Mouse (Mus musculus) testis, adult 2 months (tissue): ENCODE measurements around the gene Ffar3. TPM values are rescaled to one million over a fixed set of nuclear protein-coding genes. Genes with fewer than 3 reads are reported as not detected.

Source experiments
- H3K27ac ChIP-seq: fragments of 200-500 bp; 2 replicates; pipeline ENCODE4 v1.5.1; 2012; ENCODE audit warnings: low read depth, low read length; ENCODE audit not compliant: control insufficient read depth, insufficient read depth
- H3K27me3 ChIP-seq: fragments of 200-500 bp; 2 replicates; pipeline ENCODE4 v1.6.1; 2012; ENCODE audit warnings: mild to moderate bottlenecking, low read length, moderate library complexity; ENCODE audit not compliant: control insufficient read depth, insufficient read depth
- H3K36me3 ChIP-seq: fragments of 200-500 bp; 2 replicates; pipeline ENCODE4 v1.6.1; 2012; ENCODE audit warnings: mild to moderate bottlenecking, low read length; ENCODE audit not compliant: control insufficient read depth, insufficient read depth
- H3K4me1 ChIP-seq: fragments of 200-500 bp; 2 replicates; pipeline ENCODE4 v1.6.1; 2012; ENCODE audit warnings: low read length; ENCODE audit not compliant: control insufficient read depth, insufficient read depth
- H3K4me3 ChIP-seq: fragments of 200-500 bp; 2 replicates; pipeline ENCODE4 v1.5.1; 2012; ENCODE audit warnings: low read depth, mild to moderate bottlenecking, low read length, moderate library complexity, mixed read lengths; ENCODE audit not compliant: control insufficient read depth
- CTCF ChIP-seq: fragments of 200-500 bp; IDR thresholded peaks from 2 replicates; pipeline ENCODE4 v1.5.1; 2012; ENCODE audit warnings: low read depth, mild to moderate bottlenecking, inconsistent platforms, low read length, moderate library complexity; ENCODE audit not compliant: control insufficient read depth, insufficient read depth, insufficient replicate concordance
- POLR2A ChIP-seq: fragments of 200-500 bp; IDR thresholded peaks from 2 replicates; pipeline ENCODE4 v1.6.1; 2012; ENCODE audit warnings: low read depth, mild to moderate bottlenecking, inconsistent platforms, low read length, moderate library complexity; ENCODE audit not compliant: control insufficient read depth
- polyA plus RNA-seq: library from polyadenylated mRNA; depleted of rRNA; stranded (reverse); fragments of >200 nt; gene quantifications from 2 replicates; pipeline ENCODE4 v1.2.3, GENCODE M21; 2012

Gene Ffar3
- polyA plus RNA-seq, 1 experiment = not detected

DNA sequence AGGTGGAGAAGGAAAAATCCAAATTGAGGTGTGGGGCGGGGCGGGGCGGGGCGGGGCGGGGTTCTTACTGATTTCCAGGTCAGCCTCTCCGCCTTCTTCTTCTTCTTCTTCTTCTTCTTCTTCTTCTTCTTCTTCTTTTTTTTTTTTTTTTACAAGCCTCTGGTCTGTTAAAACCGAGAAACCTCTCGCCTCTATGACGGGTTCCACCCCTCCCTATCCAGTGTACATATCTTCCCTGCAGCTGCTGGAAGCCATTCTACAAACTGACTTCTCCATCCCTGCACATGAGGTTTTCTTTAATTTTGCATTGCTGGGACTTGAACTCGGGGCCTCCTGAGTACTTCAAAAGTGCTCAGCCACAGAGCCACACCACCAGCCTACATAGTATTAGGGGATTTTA is 29.3 kb downstream of the Ffar3 start:
- no peaks in the 10 kb centered on the region for H3K36me3 ChIP-seq
- H3K27ac ChIP-seq = no peak overlapping the region
- H3K27me3 ChIP-seq = no peaks in the 10 kb centered on the region
- H3K4me1 ChIP-seq = no peaks in the 10 kb centered on the region
- no peak overlapping the region for H3K4me3 ChIP-seq
- TF ChIP-seq POLR2A (no peak), CTCF (no peak)

DNA sequence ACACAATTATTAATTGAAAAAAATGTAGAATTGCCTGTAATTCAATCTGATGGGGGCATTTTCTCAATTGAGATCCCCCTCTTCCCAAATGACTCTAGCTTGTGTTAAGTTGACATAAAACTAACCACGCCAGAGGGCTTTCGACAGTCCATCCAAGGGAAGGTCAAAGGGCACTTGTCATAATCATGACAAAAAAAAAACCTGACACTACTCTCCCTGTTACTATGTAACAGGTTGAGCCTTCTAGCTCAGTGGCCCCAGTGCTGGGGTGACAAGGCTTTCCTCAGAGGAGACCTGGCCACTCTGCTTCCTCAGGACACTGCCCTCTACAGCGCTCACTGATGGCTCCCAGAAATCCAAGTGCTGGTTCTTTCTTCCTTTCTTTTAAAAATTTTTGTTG is 31.7 kb downstream of the Ffar3 start:
- H3K36me3 ChIP-seq = no peaks in the 10 kb centered on the region
- peaks cover 9% of the 10 kb centered on the region for H3K4me1 ChIP-seq
- H3K27ac ChIP-seq = no peak overlapping the region
- no peak overlapping the region for H3K4me3 ChIP-seq
- TF ChIP-seq POLR2A (no peak), CTCF (no peak)
- H3K27me3 ChIP-seq = no peaks in the 10 kb centered on the region

DNA sequence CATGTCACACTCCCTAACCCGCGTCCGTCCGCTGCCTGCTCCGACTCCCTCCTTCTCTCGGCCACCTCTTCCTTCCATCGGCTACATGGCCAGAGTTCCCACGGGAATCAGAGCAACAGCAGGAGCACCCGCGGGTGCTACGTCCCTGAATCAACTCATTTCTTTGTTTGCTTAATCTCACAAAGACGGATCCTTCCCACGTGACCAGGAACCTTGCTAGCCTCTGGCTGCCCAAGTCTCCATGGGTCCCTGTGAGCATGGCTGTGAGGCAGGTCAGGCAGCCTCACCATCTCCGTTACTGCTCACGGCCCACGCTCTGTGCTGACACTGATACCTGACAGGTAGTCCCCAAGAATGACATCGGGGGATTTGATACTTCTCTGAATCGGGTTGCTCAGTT is 32.3 kb downstream of the Ffar3 start, which contains the start of gene Ffar2:
Gene Ffar2 (minus strand): TSS at position 101 of the 400 bp plus-strand sequence.
- Histone ChIP-seq H3K27me3 (no peaks in the 10 kb centered on the region), H3K36me3 (no peaks in the 10 kb centered on the region), H3K4me3 (no peak within 1 kb of the TSS), H3K27ac (no peak within 1 kb of the TSS), H3K4me1 (peaks cover 11% of the 10 kb centered on the region)
- no peak for TF ChIP-seq CTCF
- TF ChIP-seq POLR2A = no peak

DNA sequence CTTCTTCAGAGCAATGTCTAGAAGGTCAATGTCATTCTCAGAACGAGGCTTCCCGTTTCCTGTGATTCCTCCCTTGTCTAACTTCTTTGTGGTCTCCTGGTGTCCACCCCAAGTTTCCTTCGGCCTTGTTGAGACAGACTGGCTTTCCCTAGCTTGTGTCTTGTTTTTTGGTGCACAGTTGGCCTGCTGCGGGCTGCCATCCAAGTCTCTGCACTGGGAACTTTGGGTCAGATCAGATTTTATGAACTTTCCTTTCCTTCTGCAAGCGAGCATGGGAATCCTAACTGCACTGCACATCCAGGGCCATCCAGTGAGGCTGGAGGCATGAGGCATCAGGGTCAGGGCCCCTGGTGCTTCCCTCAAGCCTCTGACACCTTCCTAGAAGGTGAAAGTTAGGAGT is 34.4 kb downstream of the Ffar3 start:
- no peaks in the 10 kb centered on the region for H3K27me3 ChIP-seq
- H3K27ac ChIP-seq = no peak overlapping the region
- no peaks in the 10 kb centered on the region for H3K36me3 ChIP-seq

DNA sequence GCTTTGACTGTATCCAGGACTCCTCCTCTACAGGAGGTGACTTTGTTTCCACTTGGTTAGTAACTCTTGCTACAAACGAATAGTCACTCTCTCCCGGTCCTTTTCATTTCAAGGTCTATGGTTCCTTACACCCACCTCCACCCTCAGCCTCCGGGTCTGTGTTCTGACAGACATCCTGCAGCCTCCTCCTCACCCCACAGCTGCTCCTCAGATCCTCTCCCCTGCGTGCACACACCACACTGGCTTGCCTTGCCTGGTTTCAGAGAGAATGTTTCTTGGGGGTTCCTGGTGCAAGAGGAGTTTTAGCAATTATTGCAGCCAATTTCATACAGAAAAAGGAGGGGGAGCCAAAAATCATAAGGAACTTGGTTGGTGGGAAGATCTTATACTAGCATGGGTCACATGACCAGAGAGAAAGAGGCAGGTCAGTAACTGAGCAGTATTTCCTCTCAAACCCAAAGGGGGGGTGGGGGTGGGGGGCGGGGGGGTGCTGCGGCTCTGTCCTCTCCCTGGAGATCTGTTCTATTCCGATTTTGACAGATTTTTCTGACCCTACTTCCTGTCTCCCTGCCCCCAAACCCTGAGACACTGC is 35.0 kb downstream of the Ffar3 start:
- no peak for TF ChIP-seq CTCF
- no peak for TF ChIP-seq POLR2A
- no peaks in the 10 kb centered on the region for H3K27me3 ChIP-seq
- peaks cover 11% of the 10 kb centered on the region for H3K4me1 ChIP-seq
- H3K4me3 ChIP-seq = no peak overlapping the region
- H3K27ac ChIP-seq = no peak overlapping the region
- no peaks in the 10 kb centered on the region for H3K36me3 ChIP-seq

More for the DNA sequence above, 34.4 kb downstream of the Ffar3 start:
- Histone ChIP-seq H3K4me1 (peaks cover 11% of the 10 kb centered on the region), H3K4me3 (no peak overlapping the region)
- TF ChIP-seq POLR2A (no peak), CTCF (no peak)

DNA sequence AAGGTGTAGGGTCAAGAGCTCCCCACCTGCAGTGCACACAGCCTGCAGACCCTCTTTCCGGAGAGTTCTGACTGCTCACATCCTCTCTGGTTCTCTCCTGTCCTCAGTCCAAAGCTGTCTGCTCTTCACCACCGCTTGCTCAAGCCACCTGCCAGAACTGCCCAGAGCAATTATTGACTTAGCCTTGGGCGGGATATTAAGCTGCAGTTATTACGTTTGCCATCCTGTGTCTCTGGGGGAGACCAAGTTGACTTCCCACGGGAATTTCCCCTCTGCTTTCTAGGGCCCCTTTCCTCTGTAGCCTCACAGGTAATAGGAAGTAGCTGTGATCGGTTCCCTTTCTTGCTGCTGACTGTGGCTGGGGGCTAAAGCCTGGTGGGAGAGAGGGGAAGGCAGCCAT is 35.8 kb downstream of the Ffar3 start:
- no peak for TF ChIP-seq POLR2A
- TF ChIP-seq CTCF = no peak

DNA sequence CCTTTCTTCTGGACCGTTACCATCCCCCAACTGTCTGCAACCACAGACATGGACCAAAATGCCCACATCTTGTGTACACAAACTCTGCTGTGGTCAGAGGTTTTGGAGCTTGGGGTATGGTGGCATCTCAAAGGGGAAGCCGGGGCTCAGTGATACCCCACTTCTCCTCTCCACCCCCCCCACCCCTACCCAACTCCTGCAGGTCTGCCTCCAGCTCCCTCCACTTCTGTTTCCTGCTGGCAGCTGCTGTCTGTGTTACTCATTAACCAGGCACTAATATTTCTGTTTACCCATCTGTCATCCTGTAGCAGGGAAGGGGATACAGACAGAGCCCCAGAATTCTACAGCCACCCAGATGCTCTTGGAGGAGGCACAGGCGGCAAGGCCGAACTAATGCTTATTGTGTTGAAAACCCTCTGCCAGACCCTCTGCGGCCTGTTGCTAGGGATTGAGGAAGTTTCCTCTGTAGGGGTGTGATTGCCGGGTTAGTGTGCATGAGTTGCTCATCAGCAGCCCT is 43.6 kb downstream of the Ffar3 start:
- Histone ChIP-seq H3K27me3 (no peaks in the 10 kb centered on the region), H3K36me3 (no peaks in the 10 kb centered on the region), H3K27ac (no peak overlapping the region), H3K4me3 (no peak overlapping the region), H3K4me1 (no peaks in the 10 kb centered on the region; the same call in none of the 2 replicates)
- TF ChIP-seq CTCF = no peak
- TF ChIP-seq POLR2A = no peak

More for the DNA sequence above, 35.8 kb downstream of the Ffar3 start:
- Histone ChIP-seq H3K36me3 (no peaks in the 10 kb centered on the region), H3K27me3 (no peaks in the 10 kb centered on the region), H3K4me1 (peaks cover 11% of the 10 kb centered on the region), H3K4me3 (no peak overlapping the region), H3K27ac (no peak overlapping the region)
